Mouse (Mus musculus): Measurements from ENCODE around the gene Ncbp1. TPM values are rescaled to one million over a fixed set of nuclear protein-coding genes. Genes with fewer than 3 reads are reported as not detected.
"Not testable (repeated sequence)": the region's sequence is repeated elsewhere in the genome, so short reads cannot be mapped to it uniquely, and the experiment has no call there.

The Ncbp1 gene
- total RNA-seq, 2 experiments from 2014 or later = 21.4 to 22.2 TPM

GRCm38 (mm10) chr4:46123358-46123757, 15.1 kb upstream of the Ncbp1 start:
- intact Hi-C loops (cut with DNase I) = loop anchor here (5.0 kb wide), 1 partner anchor 106 kb away; no protein-coding TSS in a partner anchor
- DNase-seq (ENCODE audit: low spot score) = no peak

DNA sequence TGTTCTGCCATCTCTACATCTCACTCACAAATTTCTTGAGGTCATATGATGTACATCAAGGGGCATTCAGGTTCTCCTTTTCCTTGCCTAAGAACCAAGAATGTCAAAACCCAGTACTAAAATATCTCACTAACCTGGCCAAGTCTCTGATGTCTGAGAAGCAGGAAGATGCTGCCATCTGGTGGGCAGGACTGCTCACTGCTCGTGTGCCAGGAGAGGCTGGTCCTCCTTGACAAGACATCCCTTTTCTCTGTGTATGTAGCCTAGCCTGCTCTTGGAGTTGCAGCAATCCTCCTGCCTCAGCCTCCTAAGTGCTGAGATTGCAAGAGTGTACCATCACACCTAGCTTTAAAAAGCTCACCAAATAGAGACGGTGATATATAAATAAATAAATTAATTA, 11.9 kb upstream of the Ncbp1 start:
- DNase-seq (ENCODE audit: low spot score) = peak; percentile 6
- intact Hi-C loops (cut with DNase I) = loop anchor here (2.0 to 5.0 kb wide), 2 partner anchors 99 to 184 kb away; no protein-coding TSS in a partner anchor

GRCm38 (mm10) chr4:46129311-46130004, 9.0 kb upstream of the Ncbp1 start:
- DNase-seq (ENCODE audit: low spot score) = no peak
- intact Hi-C loops (cut with DNase I) = loop anchor here (2.0 to 5.0 kb wide), 2 partner anchors 102 to 157 kb away; no protein-coding TSS in a partner anchor

DNA sequence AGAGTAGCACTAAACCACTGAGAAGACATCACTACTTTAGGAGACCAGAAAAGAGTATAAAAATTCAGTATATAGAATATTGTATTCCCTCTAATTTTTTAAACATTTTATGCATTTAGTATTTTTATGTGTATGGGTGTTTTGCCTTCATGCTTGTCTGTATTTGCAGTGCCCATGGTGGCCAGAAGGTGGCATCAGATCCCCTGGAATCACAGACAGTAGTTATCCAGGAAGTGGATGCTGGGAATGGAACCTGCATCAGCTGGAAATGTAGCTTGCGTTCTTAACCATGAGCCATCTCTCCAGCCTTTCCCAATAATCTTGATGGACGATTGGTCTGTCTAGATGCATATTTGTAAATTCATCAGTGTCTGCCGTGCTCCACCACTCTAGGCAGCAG, 8.2 kb upstream of the Ncbp1 start:
- no peak for DNase-seq (ENCODE audit: low spot score)
- intact Hi-C loops (cut with DNase I) = no loop called here

DNA sequence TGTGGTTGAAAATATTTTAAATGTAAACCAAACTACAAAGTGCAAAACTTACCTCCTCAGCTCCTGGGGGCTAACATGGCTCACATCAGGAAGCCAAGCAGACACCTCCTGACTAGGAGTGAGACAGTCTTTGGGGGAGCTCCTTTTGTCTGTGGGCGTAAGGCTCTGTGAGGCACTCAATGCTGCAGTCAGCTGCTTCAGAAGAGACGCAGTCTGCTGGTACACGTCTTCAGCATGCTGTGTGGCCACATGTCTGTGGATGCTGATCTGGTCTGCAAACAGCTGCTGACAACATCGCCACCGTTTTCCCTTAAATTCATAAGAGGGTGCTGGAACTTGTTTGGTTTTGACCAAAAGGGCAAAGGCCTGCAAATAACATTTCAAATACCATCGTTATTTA, 6.6 kb upstream of the Ncbp1 start:
- intact Hi-C loops (cut with DNase I) = no loop called here
- DNase-seq (ENCODE audit: low spot score) = no peak

DNA sequence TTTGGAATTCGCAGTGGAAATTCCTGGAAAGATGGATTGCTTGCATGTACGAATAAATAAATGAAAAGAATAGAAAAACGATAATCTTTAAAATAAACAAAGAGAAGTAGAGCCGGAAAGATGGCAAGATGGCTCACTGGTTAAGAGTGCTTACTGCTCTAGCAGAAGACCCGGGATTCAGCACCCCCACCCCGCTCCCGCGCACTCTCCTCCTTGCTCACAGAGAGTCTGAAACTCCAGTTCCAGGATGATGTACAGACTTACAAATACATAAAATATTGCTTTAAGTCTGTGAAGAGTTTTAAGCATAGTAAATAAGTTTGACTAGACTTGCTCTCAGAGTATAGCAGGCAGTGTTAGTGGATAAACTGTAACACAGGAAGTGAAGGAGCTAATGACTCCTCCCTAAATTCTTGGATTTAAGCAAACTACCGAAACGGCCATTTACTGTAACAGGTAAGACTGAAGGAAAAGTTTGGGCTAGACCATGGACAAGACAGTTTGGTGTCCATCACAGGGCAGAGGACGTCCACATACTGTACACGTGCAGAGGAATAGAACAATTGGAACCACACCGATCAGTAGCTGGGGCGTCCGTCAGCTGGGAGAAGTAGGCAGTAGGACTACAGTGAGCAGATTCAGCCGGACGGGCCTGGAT, 655 bp upstream of the Ncbp1 start:
- no peak for DNase-seq (ENCODE audit: low spot score)
- intact Hi-C loops (cut with DNase I) = loop anchor here (5.0 kb wide), 1 partner anchor 55 kb away; no protein-coding TSS in a partner anchor

DNA sequence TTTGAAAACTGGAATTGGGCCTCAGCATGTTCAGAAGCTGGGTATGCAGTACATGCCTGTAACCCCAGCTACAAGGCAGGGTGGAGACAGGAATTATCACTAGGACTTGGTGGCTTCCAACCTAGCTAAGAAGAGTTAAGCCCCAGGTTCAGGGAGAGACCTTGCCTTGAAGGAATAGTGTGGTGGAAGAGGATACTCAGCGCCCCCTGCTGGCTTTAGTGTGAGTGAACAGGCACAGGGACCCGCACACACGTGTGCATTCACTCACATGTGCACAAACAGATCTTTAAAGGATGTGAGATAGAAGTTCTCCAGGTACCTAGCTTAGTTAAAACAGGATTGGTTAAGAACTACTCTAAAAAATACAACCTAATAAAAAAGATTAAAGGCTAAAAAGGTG, 5.9 kb downstream of the Ncbp1 start:
- intact Hi-C loops (cut with DNase I) = no loop called here
- DNase-seq (ENCODE audit: low spot score) = no peak

GRCm38 (mm10) chr4:46146881-46147280, 8.5 kb downstream of the Ncbp1 start:
- DNase-seq (ENCODE audit: low spot score) = no peak
- intact Hi-C loops (cut with DNase I) = no loop called here

- intact Hi-C loops (cut with DNase I) = no loop called here
- no peak for DNase-seq (ENCODE audit: low spot score)
Observed at GRCm38 (mm10) chr4:46151903-46152544, 13.6 kb downstream of the Ncbp1 start.

- no peak for DNase-seq (ENCODE audit: low spot score)
- intact Hi-C loops (cut with DNase I) = no loop called here
Observed at GRCm38 (mm10) chr4:46164027-46164426, 25.6 kb downstream of the Ncbp1 start.

GRCm38 (mm10) chr4:46165831-46166230, 27.4 kb downstream of the Ncbp1 start:
- intact Hi-C loops (cut with DNase I) = no loop called here
- DNase-seq (ENCODE audit: low spot score) = no peak

DNA sequence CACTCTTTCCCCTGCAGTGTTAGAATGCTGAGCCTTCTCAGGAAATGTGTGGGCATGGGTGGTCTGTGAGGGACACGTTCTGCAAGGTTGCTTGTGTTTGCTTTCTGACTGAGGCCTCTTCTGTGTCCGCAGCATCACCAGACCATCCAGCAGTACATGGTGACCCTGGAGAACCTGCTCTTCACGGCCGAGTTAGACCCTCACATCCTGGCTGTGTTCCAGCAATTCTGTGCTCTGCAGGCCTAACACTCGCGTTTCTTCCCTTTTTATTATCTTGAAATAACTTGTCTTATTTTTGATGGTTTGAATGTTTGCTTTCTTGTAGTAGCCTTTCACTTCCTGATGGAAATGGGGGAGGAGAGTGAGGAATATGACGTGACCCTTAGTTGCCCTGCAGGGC, 33.3 kb downstream of the Ncbp1 start:
- intact Hi-C loops (cut with DNase I) = no loop called here
- DNase-seq (ENCODE audit: low spot score) = no peak

DNA sequence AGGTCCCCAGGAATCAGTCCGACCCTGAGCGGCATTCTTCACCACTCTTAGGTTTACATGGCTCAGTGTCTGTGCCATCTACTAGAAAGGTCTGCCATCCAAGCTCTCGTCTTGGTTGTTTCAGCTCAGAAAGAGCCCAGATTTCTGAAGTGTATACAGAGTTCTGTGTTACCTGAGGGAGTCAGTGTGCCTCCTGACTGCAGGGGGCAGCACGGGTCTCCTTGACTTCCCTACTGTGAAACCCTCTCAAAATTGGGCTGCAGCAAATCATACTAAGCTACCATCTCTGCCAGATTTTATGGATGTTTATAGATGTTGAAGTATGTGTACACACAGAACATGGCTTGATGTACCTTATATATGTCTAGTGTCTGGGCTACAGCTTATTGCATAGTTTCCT, 37.9 kb downstream of the Ncbp1 start:
- intact Hi-C loops (cut with DNase I) = no loop called here
- DNase-seq (ENCODE audit: low spot score) = no peak

DNA sequence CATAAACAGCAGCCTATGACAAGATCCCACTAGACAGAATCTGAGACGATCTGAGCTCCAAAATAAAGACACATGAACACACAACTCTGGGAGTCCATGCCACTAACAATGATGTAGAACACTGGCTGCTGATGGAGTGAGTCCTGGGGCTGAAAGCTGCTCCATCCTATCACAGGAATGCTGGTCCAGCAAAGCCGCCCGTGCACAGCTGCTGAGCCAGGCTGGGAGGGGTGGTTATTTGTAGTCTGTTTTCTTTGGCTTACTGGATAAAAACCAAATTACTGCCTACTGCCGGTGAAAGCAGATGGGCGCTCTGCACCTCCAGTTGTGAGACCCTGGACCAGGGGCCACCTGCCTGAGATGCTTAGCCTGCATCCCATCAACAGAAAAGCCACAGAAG, 38.6 kb downstream of the Ncbp1 start:
- no peak for DNase-seq (ENCODE audit: low spot score)
- intact Hi-C loops (cut with DNase I) = no loop called here

DNA sequence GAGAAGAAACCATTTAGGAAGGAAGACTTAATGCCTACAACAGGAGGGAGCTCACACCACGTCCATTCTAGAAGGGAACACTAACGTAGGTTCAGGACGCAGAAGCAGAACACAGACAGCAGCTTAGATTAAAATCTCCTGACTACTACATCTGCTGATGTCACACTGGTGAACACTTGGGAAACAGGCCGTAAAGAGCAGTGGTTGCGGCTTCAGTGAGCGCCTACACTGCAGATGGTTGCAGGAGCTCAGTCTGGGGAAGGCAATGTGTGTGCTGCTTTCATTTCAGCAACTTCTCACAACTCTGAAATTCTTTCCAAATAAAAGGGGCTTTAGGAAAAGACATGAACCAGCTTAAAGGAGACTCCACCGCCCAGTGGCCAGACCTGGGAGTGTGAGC, 39.1 kb downstream of the Ncbp1 start:
- intact Hi-C loops (cut with DNase I) = no loop called here
- no peak for DNase-seq (ENCODE audit: low spot score)

DNA sequence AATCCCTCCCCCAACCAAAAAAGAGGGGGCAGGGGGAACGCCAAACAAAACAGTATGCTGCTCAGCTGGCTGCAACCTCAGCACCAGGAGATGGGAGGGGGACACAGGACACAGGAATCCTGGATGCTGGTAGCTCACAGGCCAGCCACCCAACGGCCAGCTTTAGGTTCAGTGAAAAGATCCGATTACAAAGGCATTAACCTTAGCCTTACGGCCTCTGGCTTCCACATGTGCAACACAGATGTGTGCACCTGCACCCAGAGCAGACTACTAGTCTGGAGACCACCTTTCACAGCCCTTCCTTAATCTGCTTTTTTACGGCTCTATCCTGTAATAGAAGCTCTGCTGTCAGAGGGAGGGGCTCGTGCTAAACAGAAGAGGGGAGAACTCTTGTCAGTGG, 42.8 kb downstream of the Ncbp1 start:
- no peak for DNase-seq (ENCODE audit: low spot score)
- intact Hi-C loops (cut with DNase I) = no loop called here

GRCm38 (mm10) chr4:46182181-46182580, 43.8 kb downstream of the Ncbp1 start:
- DNase-seq (ENCODE audit: low spot score) = no peak
- intact Hi-C loops (cut with DNase I) = no loop called here

DNA sequence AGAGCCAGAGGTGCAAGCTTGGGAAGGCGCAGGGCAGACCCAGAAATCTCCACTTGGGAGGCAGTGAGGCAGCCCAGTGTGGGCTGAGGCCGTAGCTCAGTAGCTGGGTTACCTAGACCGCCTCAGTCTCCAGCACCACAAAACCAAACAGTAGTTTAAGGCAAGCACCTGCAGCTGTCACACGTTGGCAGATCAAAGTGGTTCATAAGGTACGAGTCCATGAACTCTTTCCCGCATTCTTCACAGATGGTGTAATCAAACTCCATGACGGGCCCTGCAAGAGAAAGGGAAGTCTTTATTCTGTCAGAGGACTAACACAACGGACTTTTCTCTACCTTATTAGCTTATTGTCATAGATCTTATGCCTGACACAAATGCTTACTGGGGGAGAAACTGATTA, 47.0 kb downstream of the Ncbp1 start:
- intact Hi-C loops (cut with DNase I) = no loop called here
- no peak for DNase-seq (ENCODE audit: low spot score)

- intact Hi-C loops (cut with DNase I) = no loop called here
- no peak for DNase-seq (ENCODE audit: low spot score)
Observed at GRCm38 (mm10) chr4:46185890-46186289, 47.5 kb downstream of the Ncbp1 start.

DNA sequence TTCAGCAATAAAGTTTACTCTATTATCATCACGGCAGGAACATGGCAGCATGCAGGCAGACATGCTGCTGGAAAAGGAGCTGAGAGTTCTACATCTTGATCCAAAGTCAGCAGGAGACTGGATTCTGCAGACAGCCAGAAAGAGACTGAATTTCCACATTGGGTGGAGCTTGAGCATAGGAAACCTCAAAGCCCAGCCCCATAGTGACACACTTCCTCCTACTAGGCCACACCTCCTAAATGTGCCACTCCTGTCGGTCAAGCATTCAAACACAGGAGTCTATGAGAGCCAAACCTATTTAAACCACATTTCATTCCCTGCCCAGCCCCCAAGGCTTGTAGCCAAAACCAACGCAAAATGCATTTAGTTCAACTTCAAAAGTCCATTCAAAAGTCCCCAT, 48.1 kb downstream of the Ncbp1 start:
- intact Hi-C loops (cut with DNase I) = no loop called here

DNA sequence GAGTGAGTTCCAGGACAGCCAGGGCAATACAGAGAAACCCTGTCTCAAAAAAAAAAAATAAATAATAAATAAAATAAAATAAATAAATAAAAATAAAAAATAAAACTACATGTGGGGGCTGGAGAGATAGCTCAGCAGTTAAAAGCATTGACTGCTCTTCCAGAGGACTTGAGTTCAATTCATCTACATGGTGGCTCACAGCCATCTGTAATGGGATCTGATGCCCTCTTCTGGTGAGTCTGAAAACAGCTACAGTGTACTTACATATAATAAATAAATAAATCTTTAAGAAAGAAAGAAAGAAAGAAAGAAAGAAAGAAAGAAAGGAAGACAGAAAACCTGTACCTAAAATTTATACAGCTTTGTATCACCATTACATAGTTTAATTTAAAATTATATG, 53.6 kb downstream of the Ncbp1 start:
- not testable (repeated sequence) for DNase-seq (ENCODE audit: low spot score)
- intact Hi-C loops (cut with DNase I) = loop anchor here (5.0 kb wide), 1 partner anchor 55 kb away; the partner anchor contains the start of genes Ncbp1 and Tstd2

More for the DNA sequence above, 48.1 kb downstream of the Ncbp1 start:
- no peak for DNase-seq (ENCODE audit: low spot score)

Data from heart, postnatal 25 days (tissue).